Mouse (Mus musculus): ENCODE measurements around the gene Psmc3ip.

DNA sequence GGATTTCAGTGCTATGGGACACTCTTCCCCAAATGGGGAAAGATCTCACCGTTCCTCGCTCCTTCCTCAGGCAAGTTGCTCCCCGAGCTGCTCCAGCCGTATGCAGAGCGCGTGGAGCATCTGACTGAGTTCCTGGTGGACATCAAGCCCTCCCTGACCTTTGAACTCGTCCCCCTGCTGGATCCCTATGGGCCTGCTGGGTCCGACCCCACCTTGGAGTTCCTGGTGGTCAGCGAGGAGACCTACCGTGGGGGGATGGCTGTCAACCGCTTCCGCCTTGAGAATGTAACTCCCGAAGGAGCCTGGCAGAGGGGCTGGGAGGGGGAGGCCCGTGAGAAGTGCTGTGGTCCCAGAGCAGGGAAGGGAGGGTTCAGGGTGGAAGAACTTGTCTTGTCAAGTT is 11.0 kb downstream of the Psmc3ip start:
- TF ChIP-seq CTCF (IDR thresholded peaks at IDR 0.05), result no peak; the same call in 1 of the 2 replicates
- TF ChIP-seq EP300 (IDR thresholded peaks at IDR 0.05), result no peak

All from lung, postnatal 0 days (tissue).